In the genomic region with DNA sequence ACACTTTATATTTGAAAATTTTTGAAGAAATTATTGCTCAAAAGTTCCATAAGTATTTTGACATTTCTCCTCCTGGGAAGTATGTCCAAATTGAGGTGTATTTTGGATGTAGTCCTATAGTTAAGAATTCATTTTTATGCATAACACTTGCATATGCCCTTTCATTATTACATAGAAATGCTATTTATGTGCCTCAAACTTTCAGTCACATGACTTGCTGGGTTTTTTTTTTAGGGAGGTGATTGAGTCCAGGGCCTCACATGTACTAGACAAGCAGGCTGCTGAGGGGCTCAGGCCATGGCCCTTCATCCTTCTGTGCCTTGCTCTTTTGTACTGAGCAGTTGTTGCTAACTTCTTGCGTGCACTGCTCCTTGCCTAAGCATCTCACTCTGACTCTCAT, we compare ENCODE assay signal across 30 mouse cellular contexts. TPM values are rescaled to one million over a fixed set of nuclear protein-coding genes. Genes with fewer than 3 reads are reported as not detected.
"Had no signal": no experiment of that assay in that cellular context is flagged by ENCODE, and none has a peak within 500 bp of the region (broad histone marks: within the 10 kb centered on the region; RNA-seq: fewer than 3 reads in every experiment).

No protein-coding gene starts in this region.

- DNase-seq: cerebellum, adult 8-10 months; cerebellum, adult 9-10 months; cerebellum, adult 9-11 months; cerebellum, postnatal 10 days; cerebellum, postnatal 14 days; cerebellum, postnatal 25 days; cerebellum, postnatal 36 days; embryo, embryonic 11 days; forebrain, postnatal 0 days; gastrocnemius, postnatal 10 days; gastrocnemius, postnatal 14 days; gastrocnemius, postnatal 25 days; gastrocnemius, postnatal 36 days; heart, adult 18-20 months; heart, adult 2 months had no signal

- H3K4me2 ChIP-seq: embryonic facial prominence, embryonic 12.5 days; embryonic facial prominence, embryonic 13.5 days; embryonic facial prominence, embryonic 15.5 days; forebrain, embryonic 12.5 days; forebrain, embryonic 13.5 days; forebrain, embryonic 15.5 days; heart, embryonic 11.5 days had no signal

- H3K9ac ChIP-seq: embryonic facial prominence, embryonic 12.5 days; embryonic facial prominence, embryonic 13.5 days; embryonic facial prominence, embryonic 15.5 days; forebrain, embryonic 12.5 days; forebrain, embryonic 13.5 days; forebrain, embryonic 15.5 days; forebrain, postnatal 0 days had no signal

- H3K9me3 ChIP-seq: embryonic facial prominence, embryonic 10.5 days; embryonic facial prominence, embryonic 12.5 days; embryonic facial prominence, embryonic 13.5 days; embryonic facial prominence, embryonic 15.5 days; forebrain, embryonic 10.5 days; forebrain, embryonic 12.5 days; forebrain, embryonic 13.5 days; forebrain, embryonic 15.5 days had no signal

- H3K4me3 ChIP-seq: embryonic facial prominence, embryonic 10.5 days; embryonic facial prominence, embryonic 12.5 days; embryonic facial prominence, embryonic 13.5 days; embryonic facial prominence, embryonic 15.5 days; erythroblast, embryonic 14.5 days; forebrain, embryonic 10.5 days; forebrain, embryonic 12.5 days; forebrain, embryonic 13.5 days; forebrain, embryonic 15.5 days; heart, adult 2 months had no signal

- H3K27ac ChIP-seq: embryonic facial prominence, embryonic 10.5 days; embryonic facial prominence, embryonic 12.5 days; embryonic facial prominence, embryonic 13.5 days; embryonic facial prominence, embryonic 15.5 days; forebrain, embryonic 10.5 days; forebrain, embryonic 12.5 days; forebrain, embryonic 13.5 days; forebrain, embryonic 15.5 days; heart, adult 2 months had no signal

- H3K4me1 ChIP-seq: embryonic facial prominence, embryonic 10.5 days; embryonic facial prominence, embryonic 12.5 days; embryonic facial prominence, embryonic 13.5 days; embryonic facial prominence, embryonic 15.5 days; forebrain, embryonic 10.5 days; forebrain, embryonic 12.5 days; forebrain, embryonic 13.5 days; forebrain, embryonic 15.5 days had no signal

- H3K27me3 ChIP-seq: embryonic facial prominence, embryonic 12.5 days; embryonic facial prominence, embryonic 13.5 days; embryonic facial prominence, embryonic 15.5 days; forebrain, embryonic 12.5 days; forebrain, embryonic 13.5 days; forebrain, embryonic 15.5 days had no signal

RNA-seq across cellular contexts. Expression of a gene that starts 44.5 kb away (rescaled TPM):
- total RNA-seq: common myeloid progenitor, adult 5-6 weeks; gastrocnemius, adult 8-10 months; gastrocnemius, postnatal 25 days; gastrocnemius, postnatal 36 days; granulocyte monocyte progenitor cell, adult 5-6 weeks; heart, adult 2 months; heart, adult 8-10 months had no signal
- polyA plus RNA-seq: embryonic facial prominence, embryonic 11.5 days had no signal
